Mouse (Mus musculus) intestine, embryonic 14.5 days (tissue): ENCODE data around the gene Bcl11b. TPM values are rescaled to one million over a fixed set of nuclear protein-coding genes. Genes with fewer than 3 reads are reported as not detected.

Experiments used
- ATAC-seq: fragments of 200-750 bp; cut with Nextera tagmentation; replicated peaks from 2 replicates; pipeline ENCODE4 v1.8.0; 2017; ENCODE audit warnings: low read depth, moderate number of reproducible peaks, moderate TSS enrichment, moderate library complexity; ENCODE audit not compliant: low FRiP score, low TSS enrichment
- DNase-seq: peaks from one replicate; pipeline ENCODE4 v3.0.0-alpha.2; 2018; ENCODE audit warnings: low spot score
- H3K27ac ChIP-seq: fragments of 300-500 bp; sonication (generic); 2 replicates; pipeline ENCODE4 v1.5.1; 2014; ENCODE audit warnings: low read depth, mild to moderate bottlenecking, control low read depth
- H3K27me3 ChIP-seq: fragments of 300-500 bp; sonication (generic); replicated peaks from 2 replicates; pipeline ENCODE4 v1.6.1; 2014; ENCODE audit warnings: low read length, control low read depth; ENCODE audit not compliant: control insufficient read depth, insufficient read depth
- H3K36me3 ChIP-seq: fragments of 300-500 bp; sonication (generic); 2 replicates; pipeline ENCODE4 v1.6.1; 2014; ENCODE audit warnings: low read length, control low read depth; ENCODE audit not compliant: control insufficient read depth, insufficient read depth
- H3K4me1 ChIP-seq: fragments of 300-500 bp; sonication (generic); replicated peaks from 2 replicates; pipeline ENCODE4 v1.6.1; 2014; ENCODE audit warnings: low read length, control low read depth, mixed read lengths; ENCODE audit not compliant: control insufficient read depth, insufficient read depth
- H3K4me2 ChIP-seq: fragments of 300-500 bp; sonication (generic); 2 replicates; pipeline ENCODE4 v1.6.1; 2014; ENCODE audit warnings: low read length
- H3K4me3 ChIP-seq: fragments of 300-500 bp; sonication (generic); 2 replicates; pipeline ENCODE4 v1.5.1; 2014; ENCODE audit warnings: low read depth, low read length, control low read depth, mixed read lengths
- H3K9ac ChIP-seq: fragments of 300-500 bp; sonication (generic); 2 replicates; pipeline ENCODE4 v1.6.1; 2014; ENCODE audit warnings: mild to moderate bottlenecking, low read length
- H3K9me3 ChIP-seq: fragments of 300-500 bp; sonication (generic); 2 replicates; pipeline ENCODE4 v1.6.1; 2016; ENCODE audit warnings: low read length, control low read depth; ENCODE audit not compliant: control insufficient read depth
- WGBS: fragments of 180-500 bp; shearing (Covaris S2); extraction: QIAGEN DNeasy Blood & Tissue Kit; methylation state at CpG from one replicate; pipeline ENCODE4 v1.1.7; 2014; 5-methylcytosine and 5-hydroxymethylcytosine counted together
- polyA plus RNA-seq: library from polyadenylated mRNA; unstranded; fragments of >200 nt; fragmentation: Nextera tagmentation; extraction: Ambion mirVana; gene quantifications from 2 replicates; pipeline ENCODE4 v1.2.1, GENCODE M21; 2014

The Bcl11b gene
- polyA plus RNA-seq, 1 experiment from 2014 or later = 8.8 TPM

- Histone ChIP-seq H3K9me3 (no peaks in the 10 kb centered on the region; the same call in 1 of the 2 replicates), H3K36me3 (peaks cover 2% of the 10 kb centered on the region), H3K4me3 (no peak overlapping the region), H3K9ac (no peak overlapping the region), H3K27ac (no peak overlapping the region), H3K4me2 (no peak overlapping the region), H3K27me3 (no peaks in the 10 kb centered on the region), H3K4me1 (peaks cover 14% of the 10 kb centered on the region)
- DNase-seq (no peak), ATAC-seq (no peak)
- 96% methylated on average over 7 of the region's 7 CpGs for WGBS
Observed at GRCm38 (mm10) chr12:107922180-107922579, 81.2 kb downstream of the Bcl11b start.

GRCm38 (mm10) chr12:107921566-107921965, 81.8 kb downstream of the Bcl11b start:
- Histone ChIP-seq H3K4me1 (peaks cover 14% of the 10 kb centered on the region), H3K4me2 (no peak overlapping the region), H3K27ac (no peak overlapping the region), H3K27me3 (no peaks in the 10 kb centered on the region), H3K36me3 (peaks cover 8% of the 10 kb centered on the region), H3K9ac (no peak overlapping the region), H3K4me3 (no peak overlapping the region), H3K9me3 (peaks cover 5% of the 10 kb centered on the region; the same call in 1 of the 2 replicates)
- 86% methylated on average over 7 of the region's 7 CpGs for WGBS
- ATAC-seq (no peak), DNase-seq (no peak)

- WGBS = 67% methylated on average over 6 of the region's 6 CpGs
- no peak overlapping the region for H3K9ac ChIP-seq
Observed at GRCm38 (mm10) chr12:107921154-107921553, 82.2 kb downstream of the Bcl11b start.

GRCm38 (mm10) chr12:107920716-107921115, 82.7 kb downstream of the Bcl11b start:
- Histone ChIP-seq H3K27ac (no peak overlapping the region), H3K4me2 (no peak overlapping the region), H3K9ac (no peak overlapping the region), H3K36me3 (peaks cover 16% of the 10 kb centered on the region), H3K9me3 (peaks cover 13% of the 10 kb centered on the region), H3K4me1 (peaks cover 14% of the 10 kb centered on the region), H3K27me3 (no peaks in the 10 kb centered on the region), H3K4me3 (no peak overlapping the region)
- no peak for DNase-seq
- ATAC-seq = no peak
- WGBS = 46% methylated on average over 13 of the region's 13 CpGs

More at GRCm38 (mm10) chr12:107921154-107921553, 82.2 kb downstream of the Bcl11b start:
- H3K9me3 ChIP-seq = peaks cover 9% of the 10 kb centered on the region
- H3K4me3 ChIP-seq = no peak overlapping the region
- ATAC-seq (no peak), DNase-seq (no peak)
- H3K27ac ChIP-seq = no peak overlapping the region
- peaks cover 12% of the 10 kb centered on the region for H3K36me3 ChIP-seq
- H3K27me3 ChIP-seq = no peaks in the 10 kb centered on the region
- no peak overlapping the region for H3K4me2 ChIP-seq
- peaks cover 14% of the 10 kb centered on the region for H3K4me1 ChIP-seq

GRCm38 (mm10) chr12:107920076-107920475, 83.3 kb downstream of the Bcl11b start:
- Histone ChIP-seq H3K27me3 (no peaks in the 10 kb centered on the region), H3K9ac (no peak overlapping the region), H3K4me1 (peaks cover 14% of the 10 kb centered on the region), H3K4me2 (no peak overlapping the region), H3K4me3 (no peak overlapping the region), H3K27ac (no peak overlapping the region), H3K9me3 (peaks cover 16% of the 10 kb centered on the region), H3K36me3 (peaks cover 22% of the 10 kb centered on the region)
- 91% methylated on average over 2 of the region's 2 CpGs for WGBS
- ATAC-seq (no peak), DNase-seq (no peak)

- WGBS = 91% methylated on average over 6 of the region's 6 CpGs
- Histone ChIP-seq H3K9me3 (peaks cover 16% of the 10 kb centered on the region), H3K27me3 (no peaks in the 10 kb centered on the region), H3K4me3 (no peak overlapping the region), H3K9ac (no peak overlapping the region), H3K36me3 (peaks cover 22% of the 10 kb centered on the region), H3K27ac (no peak overlapping the region), H3K4me1 (peaks cover 11% of the 10 kb centered on the region), H3K4me2 (no peak overlapping the region)
- no peak for DNase-seq
- ATAC-seq = no peak
Observed at GRCm38 (mm10) chr12:107918779-107919178, 84.6 kb downstream of the Bcl11b start.

- Histone ChIP-seq H3K4me2 (no peak overlapping the region), H3K36me3 (peaks cover 22% of the 10 kb centered on the region), H3K27me3 (no peaks in the 10 kb centered on the region), H3K27ac (no peak overlapping the region), H3K4me1 (peaks cover 9% of the 10 kb centered on the region), H3K4me3 (no peak overlapping the region), H3K9me3 (peaks cover 16% of the 10 kb centered on the region), H3K9ac (no peak overlapping the region)
- ATAC-seq (no peak), DNase-seq (no peak)
- 96% methylated on average over 31 of the region's 39 CpGs for WGBS
Observed at GRCm38 (mm10) chr12:107916008-107916407, 87.4 kb downstream of the Bcl11b start.

GRCm38 (mm10) chr12:107915396-107915795, 88.0 kb downstream of the Bcl11b start:
- Histone ChIP-seq H3K9me3 (peaks cover 16% of the 10 kb centered on the region), H3K27ac (no peak overlapping the region), H3K4me1 (peaks cover 4% of the 10 kb centered on the region; the same call in 1 of the 2 replicates), H3K4me3 (no peak overlapping the region), H3K9ac (no peak overlapping the region), H3K36me3 (peaks cover 22% of the 10 kb centered on the region), H3K27me3 (no peaks in the 10 kb centered on the region), H3K4me2 (no peak overlapping the region)
- ATAC-seq (no peak), DNase-seq (no peak)
- WGBS = 97% methylated on average over 32 of the region's 32 CpGs

GRCm38 (mm10) chr12:107908826-107909225, 94.6 kb downstream of the Bcl11b start:
- H3K9me3 ChIP-seq = peaks cover 6% of the 10 kb centered on the region; the same call in 1 of the 2 replicates
- no peak overlapping the region for H3K4me2 ChIP-seq
- no peaks in the 10 kb centered on the region for H3K4me1 ChIP-seq
- H3K36me3 ChIP-seq = no peaks in the 10 kb centered on the region
- no peak overlapping the region for H3K4me3 ChIP-seq
- ATAC-seq (no peak), DNase-seq (no peak)
- 89% methylated on average over 11 of the region's 11 CpGs for WGBS
- no peaks in the 10 kb centered on the region for H3K27me3 ChIP-seq
- no peak overlapping the region for H3K9ac ChIP-seq
- H3K27ac ChIP-seq = no peak overlapping the region
